Mouse (Mus musculus): ENCODE measurements around the gene Fkbp8. TPM values are rescaled to one million over a fixed set of nuclear protein-coding genes. Genes with fewer than 3 reads are reported as not detected.

Gene Fkbp8
- polyA plus RNA-seq, 1 experiment from 2014 or later, result 202 TPM

GRCm38 (mm10) chr8:70490061-70490879, 37.3 kb upstream of the Fkbp8 start:
- 26% methylated on average over 9 of the region's 10 CpGs for WGBS
- peaks cover 52% of the 10 kb centered on the region for H3K4me1 ChIP-seq (ENCODE audit: control insufficient read depth, insufficient read depth, low read length)
- peaks cover 95% of the 10 kb centered on the region for H3K27me3 ChIP-seq (replicated peaks; ENCODE audit: control insufficient read depth, insufficient read depth, low read length)
- H3K9me3 ChIP-seq (ENCODE audit: control insufficient read depth, low read length), result no peaks in the 10 kb centered on the region
- no peak overlapping the region; the same call in 1 of the 2 replicates for H3K9ac ChIP-seq (ENCODE audit: low read depth, low read length)
- 0 out of 2 replicates have a peak overlapping the region, but pooled peaks have one; percentile 1 for H3K27ac ChIP-seq (replicated peaks; ENCODE audit: low read depth, low read length)
- H3K36me3 ChIP-seq (ENCODE audit: control insufficient read depth, insufficient read depth, low read length), result no peaks in the 10 kb centered on the region
- H3K4me3 ChIP-seq (ENCODE audit: low read depth, low read length), result peak overlapping the region; percentile 33; the same call in 1 of the 2 replicates
- no peak overlapping the region; the same call in 1 of the 2 replicates for H3K4me2 ChIP-seq (ENCODE audit: low read depth, low read length)
- ATAC-seq (ENCODE audit: low read depth), result no peak
- DNase-seq (ENCODE audit: low spot score), result no peak

- no peak for DNase-seq (ENCODE audit: low spot score)
- Histone ChIP-seq H3K9ac (ENCODE audit: low read depth, low read length) (no peak overlapping the region), H3K4me2 (ENCODE audit: low read depth, low read length) (peak overlapping the region; percentile 81; the same call in 1 of the 2 replicates), H3K27me3 (replicated peaks; ENCODE audit: control insufficient read depth, insufficient read depth, low read length) (peaks cover 96% of the 10 kb centered on the region), H3K4me1 (ENCODE audit: control insufficient read depth, insufficient read depth, low read length) (peaks cover 57% of the 10 kb centered on the region), H3K27ac (replicated peaks; ENCODE audit: low read depth, low read length) (peak overlapping the region; percentile 1; the same call in 1 of the 2 replicates), H3K36me3 (ENCODE audit: control insufficient read depth, insufficient read depth, low read length) (no peaks in the 10 kb centered on the region), H3K4me3 (ENCODE audit: low read depth, low read length) (0 out of 2 replicates have a peak overlapping the region, but pooled peaks have one; percentile 56), H3K9me3 (ENCODE audit: control insufficient read depth, low read length) (no peaks in the 10 kb centered on the region)
- no peak for ATAC-seq (ENCODE audit: low read depth)
- 4% methylated on average over 20 of the region's 20 CpGs for WGBS
These were observed 36.5 kb upstream of the Fkbp8 start for GRCm38 (mm10) chr8:70490880-70491495.

GRCm38 (mm10) chr8:70492664-70493640, 34.6 kb upstream of the Fkbp8 start, which contains the start of gene Crlf1:
Gene Crlf1 (plus strand): TSS chr8:70493158.
- ATAC-seq (ENCODE audit: low read depth), result peak; percentile 30
- 0% methylated on average over 22 of the region's 93 CpGs for WGBS
- H3K27me3 ChIP-seq (replicated peaks; ENCODE audit: control insufficient read depth, insufficient read depth, low read length), result peaks cover 81% of the 10 kb centered on the region

GRCm38 (mm10) chr8:70493692-70494415, 33.7 kb upstream of the Fkbp8 start:
- H3K36me3 ChIP-seq (ENCODE audit: control insufficient read depth, insufficient read depth, low read length), result no peaks in the 10 kb centered on the region
- no peak for DNase-seq (ENCODE audit: low spot score)
- peak overlapping the region; percentile 81 for H3K4me2 ChIP-seq (ENCODE audit: low read depth, low read length)
- whole genome bisulfite sequencing, result 0% methylated on average over 27 of the region's 47 CpGs
- H3K4me3 ChIP-seq (ENCODE audit: low read depth, low read length), result peak overlapping the region; percentile 56
- peaks cover 78% of the 10 kb centered on the region for H3K27me3 ChIP-seq (replicated peaks; ENCODE audit: control insufficient read depth, insufficient read depth, low read length)
- peak overlapping the region; percentile 77 for H3K27ac ChIP-seq (replicated peaks; ENCODE audit: low read depth, low read length)
- peak overlapping the region; percentile 71 for H3K9ac ChIP-seq (ENCODE audit: low read depth, low read length)
- ATAC-seq (ENCODE audit: low read depth), result no peak
- peaks cover 41% of the 10 kb centered on the region for H3K4me1 ChIP-seq (ENCODE audit: control insufficient read depth, insufficient read depth, low read length)
- no peaks in the 10 kb centered on the region for H3K9me3 ChIP-seq (ENCODE audit: control insufficient read depth, low read length)

More at GRCm38 (mm10) chr8:70492664-70493640, 34.6 kb upstream of the Fkbp8 start, which contains the start of gene Crlf1:
- Histone ChIP-seq H3K4me1 (ENCODE audit: control insufficient read depth, insufficient read depth, low read length) (peaks cover 50% of the 10 kb centered on the region), H3K9ac (ENCODE audit: low read depth, low read length) (peak within 1 kb of the TSS; percentile 71), H3K4me2 (ENCODE audit: low read depth, low read length) (peak within 1 kb of the TSS; percentile 81), H3K27ac (replicated peaks; ENCODE audit: low read depth, low read length) (peak within 1 kb of the TSS; percentile 77), H3K4me3 (ENCODE audit: low read depth, low read length) (peak within 1 kb of the TSS; percentile 56), H3K9me3 (ENCODE audit: control insufficient read depth, low read length) (no peaks in the 10 kb centered on the region), H3K36me3 (ENCODE audit: control insufficient read depth, insufficient read depth, low read length) (no peaks in the 10 kb centered on the region)
- DNase-seq (ENCODE audit: low spot score), result no peak

- Histone ChIP-seq H3K4me1 (ENCODE audit: control insufficient read depth, insufficient read depth, low read length) (peaks cover 37% of the 10 kb centered on the region), H3K27me3 (replicated peaks; ENCODE audit: control insufficient read depth, insufficient read depth, low read length) (peaks cover 71% of the 10 kb centered on the region), H3K4me3 (ENCODE audit: low read depth, low read length) (peak overlapping the region; percentile 56), H3K9ac (ENCODE audit: low read depth, low read length) (peak overlapping the region; percentile 71), H3K27ac (replicated peaks; ENCODE audit: low read depth, low read length) (no peak overlapping the region; the same call in 1 of the 2 replicates), H3K36me3 (ENCODE audit: control insufficient read depth, insufficient read depth, low read length) (no peaks in the 10 kb centered on the region), H3K9me3 (ENCODE audit: control insufficient read depth, low read length) (no peaks in the 10 kb centered on the region), H3K4me2 (ENCODE audit: low read depth, low read length) (peak overlapping the region; percentile 81)
- no peak for ATAC-seq (ENCODE audit: low read depth)
- 3% methylated on average over 22 of the region's 28 CpGs for WGBS
- no peak for DNase-seq (ENCODE audit: low spot score)
These were observed 33.0 kb upstream of the Fkbp8 start for GRCm38 (mm10) chr8:70494416-70494945.

GRCm38 (mm10) chr8:70495001-70495770, 32.3 kb upstream of the Fkbp8 start:
- Histone ChIP-seq H3K4me1 (ENCODE audit: control insufficient read depth, insufficient read depth, low read length) (peaks cover 36% of the 10 kb centered on the region), H3K36me3 (ENCODE audit: control insufficient read depth, insufficient read depth, low read length) (no peaks in the 10 kb centered on the region), H3K4me3 (ENCODE audit: low read depth, low read length) (peak overlapping the region; percentile 56), H3K9ac (ENCODE audit: low read depth, low read length) (peak overlapping the region; percentile 71), H3K27me3 (replicated peaks; ENCODE audit: control insufficient read depth, insufficient read depth, low read length) (peaks cover 64% of the 10 kb centered on the region), H3K27ac (replicated peaks; ENCODE audit: low read depth, low read length) (peak overlapping the region; percentile 49; the same call in 1 of the 2 replicates), H3K4me2 (ENCODE audit: low read depth, low read length) (peak overlapping the region; percentile 81), H3K9me3 (ENCODE audit: control insufficient read depth, low read length) (no peaks in the 10 kb centered on the region)
- 4% methylated on average over 15 of the region's 21 CpGs for WGBS
- ATAC-seq (ENCODE audit: low read depth) (peak; percentile 5; the same call in 1 of the 2 replicates), DNase-seq (ENCODE audit: low spot score) (no peak)

GRCm38 (mm10) chr8:70495771-70496062, 31.8 kb upstream of the Fkbp8 start:
- Histone ChIP-seq H3K27me3 (replicated peaks; ENCODE audit: control insufficient read depth, insufficient read depth, low read length) (peaks cover 63% of the 10 kb centered on the region), H3K4me1 (ENCODE audit: control insufficient read depth, insufficient read depth, low read length) (peaks cover 36% of the 10 kb centered on the region), H3K4me3 (ENCODE audit: low read depth, low read length) (peak overlapping the region; percentile 56), H3K36me3 (ENCODE audit: control insufficient read depth, insufficient read depth, low read length) (no peaks in the 10 kb centered on the region), H3K9ac (ENCODE audit: low read depth, low read length) (peak overlapping the region; percentile 71), H3K27ac (replicated peaks; ENCODE audit: low read depth, low read length) (no peak overlapping the region), H3K9me3 (ENCODE audit: control insufficient read depth, low read length) (no peaks in the 10 kb centered on the region), H3K4me2 (ENCODE audit: low read depth, low read length) (peak overlapping the region; percentile 81)
- ATAC-seq (ENCODE audit: low read depth), result no peak
- WGBS, result 8% methylated on average over 9 of the region's 12 CpGs
- DNase-seq (ENCODE audit: low spot score), result no peak
